Mouse (Mus musculus) forelimb bud, embryonic 11.5 days (tissue): ENCODE measurements around the gene Lrig2.
A peak's percentile ranks its signal among the peaks of the same experiment; 100 is the strongest.

Experiments
- DNase-seq: peaks from one replicate; pipeline ENCODE4 v3.0.0-alpha.2; 2012; ENCODE audit warnings: low read depth, low spot score

Lrig2 gene

DNA sequence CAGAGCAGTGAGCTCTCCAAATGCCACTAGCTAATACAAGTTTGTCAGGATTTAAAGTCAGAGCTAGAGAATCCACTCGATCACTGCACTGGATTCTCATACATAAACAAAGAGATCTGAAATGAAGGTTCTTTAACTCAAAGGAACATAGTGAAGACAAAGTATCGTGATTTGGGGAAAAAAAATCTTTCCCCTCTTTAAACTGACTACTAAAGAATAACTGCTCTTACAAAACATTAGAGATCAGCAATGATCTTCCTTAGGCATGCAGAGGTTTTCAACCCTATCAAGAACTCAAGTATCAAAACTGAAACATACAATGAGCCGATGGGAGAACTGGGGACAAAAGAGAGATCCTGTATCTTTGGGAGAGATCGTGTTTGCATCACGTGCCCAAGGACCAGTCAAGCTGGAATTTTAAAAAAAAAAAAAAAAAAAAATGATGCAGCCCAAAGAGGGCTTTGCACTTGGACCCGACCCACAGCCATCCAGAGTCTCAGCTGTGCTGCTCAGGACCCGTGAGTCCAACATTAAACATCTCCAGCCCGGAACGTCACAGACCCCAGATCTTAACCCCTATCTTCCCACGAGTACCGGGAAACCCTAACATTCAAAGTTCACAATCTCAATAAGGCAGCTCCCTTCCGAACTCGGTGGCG lies 818 bp downstream of the Lrig2 start:
- no peak for DNase-seq

DNA sequence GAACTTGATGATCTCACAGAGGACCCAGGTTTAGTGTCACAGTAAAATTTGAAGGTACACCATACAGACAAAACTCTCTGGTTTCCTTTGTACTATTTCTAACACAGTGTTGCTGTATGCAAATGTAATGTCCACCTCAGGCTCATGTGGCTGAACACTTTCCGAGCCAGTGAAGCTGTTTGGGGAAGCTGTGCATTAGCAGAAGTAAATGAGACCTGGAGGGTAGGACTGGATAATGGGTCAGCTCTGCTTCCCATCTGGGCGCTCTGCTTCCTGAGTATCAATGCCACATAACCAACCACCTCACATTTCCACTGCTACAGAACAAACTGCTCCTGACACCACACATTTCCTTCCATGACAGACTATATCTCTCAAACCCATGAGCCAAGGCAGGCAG lies 10.1 kb downstream of the Lrig2 start:
- DNase-seq: no peak

DNA sequence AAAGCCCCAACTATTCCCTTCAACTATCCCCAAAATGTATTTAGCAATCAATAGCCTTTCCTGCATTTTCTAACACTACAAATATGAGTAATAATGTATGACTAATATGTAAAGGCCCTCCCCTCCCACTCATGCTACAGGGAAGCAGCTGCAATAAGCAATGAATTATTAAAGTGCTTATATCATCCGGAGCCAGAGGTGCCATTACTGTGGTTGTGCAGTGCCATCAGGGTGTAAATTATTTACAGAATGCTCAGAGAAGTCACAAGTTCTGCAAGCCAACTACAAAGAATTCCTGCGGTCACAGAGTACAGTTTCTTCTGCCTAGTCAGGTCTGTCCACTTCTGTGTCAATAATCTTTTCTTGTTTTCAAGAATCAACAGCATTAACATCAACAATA lies 10.8 kb downstream of the Lrig2 start:
- DNase-seq: no peak

DNA sequence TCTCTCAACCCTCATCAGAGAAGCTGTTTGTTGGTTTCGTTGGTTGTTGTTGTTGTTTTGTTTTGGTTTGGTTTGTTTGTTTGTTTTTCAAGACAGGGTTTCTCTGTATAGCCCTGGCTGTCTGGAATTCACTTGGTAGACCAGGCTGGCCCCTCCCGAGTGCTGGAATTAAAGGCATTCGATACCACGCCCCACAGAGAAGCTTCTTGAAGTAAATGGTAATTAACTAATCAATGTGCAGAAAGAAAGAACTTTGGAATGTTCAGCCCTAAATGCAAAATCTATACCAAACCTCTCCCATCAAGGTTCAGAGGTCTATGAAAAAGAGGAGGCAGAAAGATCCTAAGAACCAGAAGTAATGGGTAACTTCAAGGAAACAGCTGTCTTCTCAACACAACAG lies 15.5 kb downstream of the Lrig2 start:
- no peak for DNase-seq

DNA sequence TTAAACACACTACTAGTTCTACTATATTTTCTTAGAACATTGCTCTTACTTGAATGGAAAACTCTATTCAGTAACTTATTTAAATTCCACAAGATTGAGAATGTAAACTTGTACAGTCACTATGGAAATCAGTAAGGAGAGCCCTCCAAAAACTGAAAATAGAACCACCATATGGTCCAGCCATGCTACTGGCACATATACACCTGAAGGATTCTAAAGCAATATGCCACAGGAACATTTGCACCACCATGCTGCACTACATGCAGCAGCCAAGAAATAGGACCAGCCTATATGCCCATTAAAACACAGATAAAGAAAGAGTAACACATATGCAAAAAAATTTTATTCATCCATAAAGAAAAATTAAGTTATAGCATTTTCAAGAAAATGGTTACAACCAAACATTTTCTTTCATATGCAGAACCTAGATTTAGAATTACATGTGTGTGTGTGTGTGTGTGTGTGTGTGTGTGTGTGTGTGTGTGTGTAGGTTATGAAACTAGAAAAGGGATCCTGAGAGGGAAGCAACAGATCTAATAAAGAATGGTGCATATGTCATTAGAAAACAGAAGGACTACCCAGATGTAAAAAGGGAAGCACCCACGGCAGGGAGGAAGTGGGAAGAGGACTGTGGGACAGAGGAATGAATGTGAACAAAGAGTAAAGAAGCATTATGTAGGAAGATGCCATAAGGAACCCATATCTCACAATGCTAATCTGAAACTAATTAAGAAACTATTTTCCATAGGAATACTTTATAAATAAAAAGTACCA lies 30.6 kb downstream of the Lrig2 start:
- DNase-seq: no peak

DNA sequence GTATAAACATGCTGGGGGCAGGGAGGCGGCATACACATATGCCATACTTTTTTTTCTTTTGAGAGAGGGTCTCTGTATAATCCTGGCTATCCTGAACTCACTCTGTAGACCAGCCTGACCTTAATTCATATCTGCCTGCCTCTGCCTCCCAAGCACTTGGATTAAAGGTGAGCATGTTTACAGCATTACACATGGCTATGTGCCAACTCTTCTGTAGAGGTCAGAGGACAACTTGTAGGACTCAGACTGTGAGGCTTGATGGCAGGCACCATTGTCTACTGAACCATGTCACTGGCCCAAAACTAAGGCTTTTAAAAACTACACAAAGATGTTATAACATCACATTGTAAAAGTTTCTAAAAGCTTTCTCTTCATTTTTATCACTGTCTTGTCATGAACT lies 33.7 kb downstream of the Lrig2 start:
- DNase-seq: no peak

DNA sequence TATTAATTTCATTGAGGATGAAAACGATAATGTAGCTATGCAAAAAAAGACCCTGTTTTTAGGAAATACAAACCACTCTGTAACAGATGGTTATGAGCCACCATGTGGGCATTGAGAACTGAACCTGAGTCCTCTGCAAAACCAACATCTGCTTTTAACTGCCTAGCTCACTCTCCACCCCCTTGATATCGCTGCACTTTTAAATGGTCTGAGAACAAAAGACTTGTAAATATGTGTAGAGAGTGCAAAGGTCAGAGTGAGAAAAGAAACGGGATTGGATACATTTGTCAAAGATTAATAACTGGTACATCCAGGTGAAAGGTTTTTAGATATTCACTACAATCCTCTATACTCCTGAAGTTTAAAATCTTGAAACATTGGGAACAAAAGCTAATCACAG lies 42.3 kb downstream of the Lrig2 start:
- peak; percentile 13 for DNase-seq

DNA sequence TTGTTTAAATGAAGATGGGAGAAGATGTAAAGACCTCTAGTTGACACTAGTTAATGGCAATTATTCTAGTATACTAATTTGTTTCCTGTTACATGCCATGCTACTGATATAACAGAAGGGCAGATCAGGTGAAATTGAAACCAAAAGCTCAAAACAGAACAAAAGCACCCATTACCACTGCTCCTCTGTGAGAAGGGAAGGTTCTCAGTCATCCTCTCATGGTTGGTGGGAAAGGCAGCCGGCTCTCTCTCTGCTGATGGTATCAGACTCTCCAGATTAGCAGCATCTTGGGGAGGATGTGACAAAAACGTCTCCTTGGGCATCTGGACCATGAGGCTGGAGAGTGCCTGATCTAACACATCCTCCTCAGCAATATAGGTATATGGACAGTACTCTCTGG lies 50.5 kb downstream of the Lrig2 start:
- no peak for DNase-seq

DNA sequence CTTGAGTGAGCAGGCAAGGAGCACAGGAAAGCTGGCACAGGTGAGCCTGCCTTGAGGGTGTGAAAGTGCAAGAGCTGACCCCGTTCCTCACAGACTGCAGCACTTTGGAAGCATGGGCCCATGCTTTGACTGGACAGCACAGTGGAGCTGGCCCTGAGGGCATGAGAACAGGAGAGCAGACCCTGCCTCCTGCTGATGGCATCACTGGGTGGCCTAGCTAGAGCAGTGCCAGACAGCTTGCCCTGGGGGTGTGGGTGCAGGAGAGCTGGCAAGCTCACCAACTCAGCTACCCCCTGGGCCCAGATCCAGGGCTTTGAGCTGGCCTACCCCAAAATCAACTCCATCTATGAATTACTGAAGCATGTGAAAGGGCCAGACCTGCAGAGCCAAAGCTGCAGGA lies 53.1 kb downstream of the Lrig2 start:
- DNase-seq: no peak

DNA sequence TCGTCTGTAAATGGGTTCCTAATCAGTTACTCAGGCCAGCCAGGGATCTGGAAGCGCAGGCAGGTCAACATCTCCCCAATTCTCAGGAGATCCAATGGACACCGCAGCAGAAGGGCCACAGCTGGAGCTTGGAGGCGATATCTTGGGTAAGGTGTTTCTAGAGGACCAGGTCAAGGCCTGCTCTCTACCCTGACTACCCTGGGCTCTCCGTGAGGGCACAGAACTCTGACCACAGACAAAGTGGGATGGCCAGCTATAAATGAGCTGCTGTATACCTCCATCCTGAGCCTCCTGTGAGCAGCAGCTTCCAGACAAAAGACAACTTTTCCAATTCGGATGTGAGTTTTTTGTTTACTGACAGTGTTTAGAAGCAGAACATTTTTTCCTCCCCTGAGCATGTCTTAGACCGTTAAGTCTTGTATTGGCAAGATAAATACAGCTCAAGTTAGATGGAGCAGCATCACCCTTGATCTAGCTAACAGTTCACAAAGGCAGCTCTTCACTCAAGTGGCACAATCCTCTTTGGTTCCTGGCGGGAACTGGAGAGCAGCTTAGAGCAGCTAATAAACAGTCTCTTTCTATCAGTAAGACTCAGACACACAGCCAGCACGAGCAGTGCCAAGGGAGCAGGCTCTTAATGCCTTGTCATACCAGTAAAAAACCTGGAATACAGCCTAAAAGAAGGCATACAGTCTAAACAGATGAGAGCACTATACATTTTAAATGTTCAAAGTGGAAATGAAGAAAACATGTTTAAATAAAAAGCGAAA lies 56.0 kb downstream of the Lrig2 start:
- DNase-seq: no peak

DNA sequence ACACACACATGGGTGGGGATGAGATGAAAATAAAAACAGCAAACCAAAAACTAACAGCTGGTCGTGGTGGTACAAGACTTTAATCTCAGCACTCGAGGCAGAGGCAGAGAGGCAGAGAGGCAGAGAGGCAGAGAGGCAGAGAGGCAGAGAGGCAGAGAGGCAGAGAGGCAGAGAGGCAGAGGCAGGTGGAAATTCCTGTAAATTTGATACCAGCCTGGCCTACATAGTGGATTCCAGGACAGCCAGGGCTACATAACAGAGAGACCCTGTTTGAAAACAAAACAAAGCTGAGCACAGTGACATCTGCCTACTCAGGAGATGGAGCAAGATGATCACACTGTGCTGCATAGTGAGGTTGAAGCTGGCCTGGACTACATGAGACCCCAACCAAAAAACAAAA lies 64.5 kb downstream of the Lrig2 start:
- DNase-seq: no peak

DNA sequence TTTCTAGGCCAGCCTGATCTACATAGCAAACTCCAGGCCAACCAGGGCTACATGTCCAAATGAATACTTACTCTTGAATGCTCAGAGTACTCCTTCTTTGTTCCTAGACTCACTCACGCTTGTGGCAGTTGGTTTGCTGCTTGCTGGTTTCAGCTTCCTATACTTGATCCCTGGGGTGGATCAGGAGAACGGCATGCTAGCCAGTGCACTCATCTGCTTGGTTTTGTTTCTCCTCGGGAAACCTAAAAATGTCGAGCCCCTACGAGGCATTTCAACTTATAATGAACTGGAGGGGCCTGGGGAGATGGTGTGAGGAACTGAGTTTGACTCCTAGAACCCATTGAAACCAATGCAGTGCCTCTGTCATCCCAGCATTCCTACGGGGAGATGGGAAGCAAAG lies 65.0 kb downstream of the Lrig2 start:
- no peak for DNase-seq

DNA sequence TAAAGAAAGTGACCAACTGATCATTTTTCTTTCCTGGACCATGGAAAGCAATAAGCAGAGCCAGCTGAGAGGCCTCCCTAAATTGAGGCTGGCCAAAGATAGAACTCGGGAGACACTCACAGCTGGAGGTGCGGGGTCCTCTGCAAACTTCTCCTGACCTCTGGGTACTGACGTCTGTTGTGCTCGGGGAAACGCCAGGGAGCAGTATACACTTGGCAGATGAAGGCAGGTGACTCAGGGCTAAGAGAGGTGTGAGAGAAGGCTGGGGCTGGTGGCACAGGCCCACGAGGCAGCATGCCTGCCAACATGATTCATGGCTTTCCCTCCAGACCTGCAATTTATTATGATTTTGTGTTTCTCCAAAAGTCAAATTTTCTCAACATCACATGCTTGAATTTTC lies 66.1 kb downstream of the Lrig2 start:
- DNase-seq: no peak

DNA sequence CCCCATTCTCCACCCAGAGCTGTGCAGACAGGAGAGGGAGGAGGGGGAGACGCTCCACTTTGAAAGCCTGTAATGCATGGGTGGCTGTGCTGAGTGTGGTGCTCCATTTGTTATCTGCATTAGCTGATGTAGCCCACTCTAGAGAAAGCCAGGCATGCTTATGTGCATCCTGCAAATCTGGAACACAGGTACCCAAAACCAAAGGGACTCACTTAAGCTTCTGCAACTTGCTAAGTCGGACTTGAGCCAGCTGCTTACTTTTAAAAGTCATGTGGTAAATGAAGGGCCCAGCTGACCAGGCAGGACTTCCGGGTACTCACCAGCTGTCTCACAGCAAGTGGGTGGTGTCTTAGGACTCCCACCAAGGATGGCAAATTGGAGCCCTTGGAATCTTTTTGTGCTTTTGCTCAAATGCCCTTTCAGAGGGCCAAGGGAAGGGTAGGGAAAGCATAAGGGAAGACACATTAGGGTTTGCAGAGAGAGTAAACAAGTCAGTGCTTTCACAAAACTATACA lies 66.7 kb downstream of the Lrig2 start:
- no peak for DNase-seq

DNA sequence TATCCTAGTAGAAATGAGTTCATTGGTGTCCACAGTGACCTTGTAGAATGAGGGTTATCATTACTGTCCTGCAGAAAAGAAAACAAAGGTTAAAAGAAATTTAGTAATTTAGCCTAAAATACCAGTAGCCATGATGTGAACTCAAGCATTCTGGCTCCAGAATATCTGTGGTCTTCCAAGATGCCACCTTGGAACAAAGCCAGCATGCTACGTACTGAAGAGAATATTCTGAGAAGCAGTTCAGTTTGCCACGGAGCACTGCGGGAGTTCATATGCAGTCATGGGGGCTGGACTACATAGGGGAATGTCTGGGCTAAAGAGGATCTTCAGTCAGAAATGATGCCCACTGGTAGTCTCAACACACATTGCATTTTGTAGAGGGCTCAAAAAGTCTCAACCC lies 67.6 kb downstream of the Lrig2 start:
- no peak for DNase-seq

DNA sequence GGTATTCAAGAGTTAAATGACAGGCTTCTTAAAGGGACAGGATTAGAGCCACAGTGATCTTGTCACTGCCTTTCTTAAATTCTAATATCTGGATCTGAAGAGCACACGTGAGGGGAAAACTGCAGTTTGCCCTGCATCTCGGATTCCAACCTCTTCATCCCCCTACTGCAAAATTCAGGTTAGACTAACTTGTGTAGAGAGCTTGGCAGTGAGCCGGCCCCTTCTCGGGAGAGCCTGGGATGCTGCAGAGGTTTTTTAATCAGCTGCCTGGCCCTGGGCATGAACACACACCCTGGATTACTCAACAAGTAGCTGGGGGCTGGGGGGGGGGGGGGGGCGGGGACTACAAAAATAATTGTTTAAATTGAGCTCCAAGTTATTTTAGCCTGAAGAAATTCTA lies 69.4 kb downstream of the Lrig2 start:
- no peak for DNase-seq

DNA sequence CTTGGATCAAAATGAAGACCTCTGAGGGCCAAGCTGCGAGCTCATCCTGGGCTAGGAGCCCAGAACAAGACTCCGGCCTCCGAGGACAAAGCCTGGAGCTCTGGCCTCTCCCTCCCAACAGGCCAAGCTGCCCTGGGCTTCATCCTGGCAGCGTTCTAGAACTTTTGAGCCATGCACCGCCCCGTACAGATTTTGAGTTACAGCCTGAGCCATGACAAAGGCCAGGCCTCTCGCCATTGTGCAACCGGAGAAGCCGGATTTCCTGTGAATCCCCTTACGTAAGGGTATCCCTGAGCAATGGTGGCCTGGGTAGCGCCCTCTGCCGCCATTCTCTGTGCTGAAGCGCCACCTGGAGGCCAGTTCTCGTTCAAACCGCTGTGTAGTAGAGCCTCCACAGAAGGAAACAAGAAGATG lies 69.8 kb downstream of the Lrig2 start:
- DNase-seq: peak; percentile 93

DNA sequence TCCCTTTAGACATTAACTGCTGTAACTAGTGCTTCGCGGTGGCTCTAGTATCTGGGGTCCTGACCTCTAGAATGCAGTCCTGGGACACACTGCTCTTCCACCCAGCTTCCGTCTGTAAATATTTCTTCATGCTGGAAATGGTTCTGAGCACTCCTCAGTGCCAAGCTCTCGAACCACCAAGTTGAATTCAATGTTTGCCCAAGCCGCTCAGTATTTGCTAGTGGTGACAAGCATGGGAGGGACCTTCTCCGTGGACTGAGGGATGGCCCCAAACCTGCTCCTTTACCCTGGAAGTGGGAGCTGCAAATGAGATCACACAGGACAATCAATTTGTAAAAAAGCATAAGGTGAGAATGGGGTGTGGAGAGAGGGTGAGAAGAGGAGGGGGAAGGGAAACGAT lies 70.3 kb downstream of the Lrig2 start:
- no peak for DNase-seq

DNA sequence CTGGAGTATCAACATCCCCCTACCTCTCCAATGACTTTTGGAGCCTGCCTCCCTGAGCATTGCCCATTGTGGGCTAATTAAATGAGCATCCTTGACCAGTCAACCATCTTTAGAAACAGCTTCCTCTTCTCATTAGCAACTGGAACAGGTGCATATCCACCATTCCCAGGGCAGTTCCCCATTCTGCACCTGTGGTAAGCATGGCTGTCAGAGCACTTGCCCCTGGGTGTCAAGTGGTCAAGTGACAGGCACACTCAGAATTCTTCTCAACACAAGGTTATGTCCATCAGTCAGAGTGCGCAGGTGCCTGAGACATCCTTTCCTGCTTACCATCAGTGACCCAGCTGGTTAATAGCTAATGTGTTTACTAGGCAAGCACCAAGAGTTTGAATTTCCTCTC lies 72.9 kb downstream of the Lrig2 start:
- no peak for DNase-seq

DNA sequence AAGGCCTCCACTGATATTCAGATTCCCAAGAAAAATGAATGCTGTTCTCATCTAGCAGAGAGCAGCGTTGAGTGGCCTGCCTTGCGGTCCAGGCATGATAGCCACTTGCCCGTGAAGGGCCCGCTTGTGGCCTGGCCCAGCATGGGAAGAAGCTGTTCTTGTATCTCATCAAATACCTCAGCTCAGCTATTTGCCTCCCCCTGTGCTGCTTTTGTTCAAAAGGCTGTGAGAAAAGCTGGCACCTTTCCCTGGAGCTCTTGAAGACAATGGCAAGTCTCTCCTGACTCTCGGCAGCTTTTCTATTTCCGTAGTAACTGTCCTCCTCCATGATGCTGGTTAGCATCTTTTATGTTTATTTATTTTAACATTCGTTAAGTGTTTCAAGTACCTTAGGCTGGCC lies 74.1 kb downstream of the Lrig2 start:
- DNase-seq: no peak

DNA sequence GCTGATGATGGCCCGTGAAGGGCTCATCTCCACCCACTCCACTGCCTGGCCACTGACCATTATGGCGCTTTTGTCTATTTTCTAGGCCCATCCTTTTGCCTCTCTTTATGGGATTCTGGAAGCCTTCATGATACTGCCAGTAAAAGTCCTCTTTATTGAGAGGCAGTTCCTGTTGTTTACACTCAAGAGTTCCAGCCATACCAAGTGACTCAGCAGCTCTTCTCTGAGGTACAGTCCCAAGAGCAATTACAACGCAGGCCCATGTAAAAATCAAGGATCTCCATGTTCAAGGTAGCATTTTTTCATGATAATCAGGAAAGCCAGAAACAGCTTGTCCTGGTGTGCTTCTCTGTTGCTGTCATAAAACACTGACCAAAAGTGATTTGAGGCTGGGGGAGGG lies 75.8 kb downstream of the Lrig2 start:
- no peak for DNase-seq

DNA sequence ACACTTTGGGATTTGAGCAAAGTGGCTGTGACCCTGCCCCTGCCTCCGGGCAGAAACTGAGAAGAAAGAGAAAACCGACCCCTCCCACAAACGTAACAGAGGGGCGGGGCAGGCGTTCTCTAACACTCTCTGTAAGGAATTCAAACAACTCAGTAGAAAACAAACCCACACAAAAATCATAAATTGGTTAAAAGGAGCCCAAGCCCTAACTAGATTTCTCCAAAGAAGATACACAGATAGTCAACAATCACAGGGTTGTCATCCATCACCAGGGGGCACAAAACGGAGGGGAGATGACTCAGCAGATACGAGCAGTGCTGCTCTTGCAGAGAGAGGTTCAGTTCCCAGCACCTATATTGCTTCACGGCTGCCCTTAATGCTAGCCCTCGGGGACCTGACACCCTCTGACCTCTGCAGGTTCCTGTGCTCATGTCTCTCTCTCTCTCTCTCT lies 77.4 kb downstream of the Lrig2 start:
- DNase-seq: no peak

DNA sequence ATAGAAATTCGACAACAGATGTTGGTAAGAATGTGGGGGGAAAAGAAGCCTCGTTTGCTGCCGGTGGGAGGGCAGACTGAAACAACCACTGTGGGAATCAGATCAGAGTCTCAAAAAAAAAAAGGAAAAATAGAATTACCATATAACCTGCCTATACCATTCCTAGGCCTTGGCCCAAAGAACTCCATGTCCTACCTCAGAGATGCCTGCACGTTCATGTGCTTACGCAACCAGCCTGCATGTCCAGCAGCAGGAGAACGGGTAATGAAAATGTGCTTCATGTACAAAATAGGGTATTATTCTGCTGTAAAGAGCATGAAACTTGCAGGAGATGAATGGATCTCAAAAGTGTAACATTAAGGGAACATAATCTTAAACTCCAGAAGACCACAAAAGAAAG lies 79.1 kb downstream of the Lrig2 start:
- DNase-seq: no peak
